Mouse (Mus musculus): Measurements from ENCODE around the gene Gm49403. TPM values are rescaled to one million over a fixed set of nuclear protein-coding genes. Genes with fewer than 3 reads are reported as not detected.
A peak's percentile ranks its signal among the peaks of the same experiment; 100 is the strongest.

Gene Gm49403
- polyA plus RNA-seq, 2 experiments, result not detected

GRCm38 (mm10) chr19:8929224-8930088 lies 45.7 kb downstream of the Gm49403 start, which contains the start of the genes Rom1 and Eml3:
TSS of gene Rom1 (minus strand) at chr19:8929356.
TSS of gene Eml3 (plus strand) at chr19:8929552.
- Histone ChIP-seq H3K4me3 (replicated peaks; ENCODE audit: low read length) (peak within 1 kb of the TSS; percentile 68), H3K9ac (ENCODE audit: low read depth, low read length, severe bottlenecking) (peak within 1 kb of the TSS; percentile 89), H3K36me3 (ENCODE audit: control insufficient read depth, insufficient read depth, low read length) (peaks cover 55% of the 10 kb centered on the region), H3K9me3 (ENCODE audit: control insufficient read depth, low read length) (no peaks in the 10 kb centered on the region), H3K27me3 (ENCODE audit: control insufficient read depth, insufficient read depth, low read length) (no peaks in the 10 kb centered on the region), H3K4me2 (replicated peaks; ENCODE audit: low read depth, low read length, severe bottlenecking) (peak within 1 kb of the TSS; percentile 69), H3K4me1 (ENCODE audit: control insufficient read depth, insufficient read depth, low read length) (peaks cover 12% of the 10 kb centered on the region), H3K27ac (replicated peaks; ENCODE audit: low read depth, low read length) (peak within 1 kb of the TSS; percentile 67)
- WGBS, result 2% methylated on average over 64 of the region's 74 CpGs
- DNase-seq (ENCODE audit: low spot score), result peak; percentile 47
- peak; percentile 75 for ATAC-seq (ENCODE audit: low FRiP score, low read depth)
- 0 out of 2 replicates have a peak, but pooled peaks have one; percentile 16 for TF ChIP-seq POLR2A (IDR thresholded peaks at IDR 0.05; ENCODE audit: borderline replicate concordance, extremely low read depth, insufficient read depth, insufficient read length)

DNA sequence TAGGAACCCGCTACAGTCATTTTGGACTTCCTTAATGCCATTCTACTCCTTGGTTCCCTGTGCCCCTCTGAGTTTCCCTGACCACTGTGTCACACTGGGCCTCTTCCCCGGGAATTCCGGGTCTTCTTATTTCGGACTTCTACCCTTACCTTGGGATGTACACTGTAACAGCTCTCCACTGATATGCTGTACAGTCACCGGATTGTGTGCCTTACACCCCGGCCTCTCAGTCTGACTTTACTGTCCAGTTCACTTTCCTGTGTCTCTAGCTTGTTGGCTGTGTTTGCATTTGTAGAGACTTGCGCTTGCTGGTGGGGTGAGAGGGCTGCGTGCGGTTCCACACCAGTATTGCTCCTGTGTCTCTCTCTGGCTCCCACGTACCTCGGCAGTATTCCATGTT lies 46.4 kb downstream of the Gm49403 start:
- peak overlapping the region; percentile 69 for H3K4me2 ChIP-seq (replicated peaks; ENCODE audit: low read depth, low read length, severe bottlenecking)
- ATAC-seq (ENCODE audit: low FRiP score, low read depth) (0 out of 2 replicates have a peak, but pooled peaks have one; percentile 14), DNase-seq (ENCODE audit: low spot score) (no peak)
- H3K4me1 ChIP-seq (ENCODE audit: control insufficient read depth, insufficient read depth, low read length), result peaks cover 12% of the 10 kb centered on the region
- H3K27ac ChIP-seq (replicated peaks; ENCODE audit: low read depth, low read length), result peak overlapping the region; percentile 67; the same call in 1 of the 2 replicates
- H3K36me3 ChIP-seq (ENCODE audit: control insufficient read depth, insufficient read depth, low read length), result peaks cover 61% of the 10 kb centered on the region
- no peaks in the 10 kb centered on the region for H3K27me3 ChIP-seq (ENCODE audit: control insufficient read depth, insufficient read depth, low read length)
- 7% methylated on average over 11 of the region's 11 CpGs for WGBS
- no peak for TF ChIP-seq POLR2A (IDR thresholded peaks at IDR 0.05; ENCODE audit: borderline replicate concordance, extremely low read depth, insufficient read depth, insufficient read length)
- peak overlapping the region; percentile 89 for H3K9ac ChIP-seq (ENCODE audit: low read depth, low read length, severe bottlenecking)
- H3K9me3 ChIP-seq (ENCODE audit: control insufficient read depth, low read length), result no peaks in the 10 kb centered on the region
- H3K4me3 ChIP-seq (replicated peaks; ENCODE audit: low read length), result peak overlapping the region; percentile 68

DNA sequence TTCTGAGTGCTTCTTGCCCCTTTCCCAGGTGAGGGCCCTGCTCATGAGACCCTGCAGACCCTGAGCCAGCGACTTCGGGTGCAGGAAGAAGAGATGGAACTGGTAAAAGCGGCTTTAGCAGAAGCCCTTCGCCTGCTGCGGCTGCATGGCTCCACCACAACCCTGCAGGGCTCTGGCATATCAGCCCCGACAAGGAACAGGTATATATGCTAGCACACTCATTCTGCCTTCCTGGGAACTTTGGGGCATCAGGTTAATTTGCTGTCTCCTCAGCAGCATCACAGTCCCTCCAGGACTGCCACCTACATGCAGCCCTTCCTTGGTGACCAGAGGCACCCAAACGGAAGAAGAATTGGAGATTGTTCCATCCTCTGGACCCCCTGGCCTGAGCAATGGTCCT lies 47.0 kb downstream of the Gm49403 start:
- DNase-seq (ENCODE audit: low spot score) (no peak), ATAC-seq (ENCODE audit: low FRiP score, low read depth) (no peak)
- H3K4me3 ChIP-seq (replicated peaks; ENCODE audit: low read length), result peak overlapping the region; percentile 68
- H3K9me3 ChIP-seq (ENCODE audit: control insufficient read depth, low read length), result no peaks in the 10 kb centered on the region
- H3K27me3 ChIP-seq (ENCODE audit: control insufficient read depth, insufficient read depth, low read length), result no peaks in the 10 kb centered on the region
- 0 out of 2 replicates have a peak overlapping the region, but pooled peaks have one; percentile 10 for H3K27ac ChIP-seq (replicated peaks; ENCODE audit: low read depth, low read length)
- H3K9ac ChIP-seq (ENCODE audit: low read depth, low read length, severe bottlenecking), result peak overlapping the region; percentile 89
- peak overlapping the region; percentile 69 for H3K4me2 ChIP-seq (replicated peaks; ENCODE audit: low read depth, low read length, severe bottlenecking)
- H3K36me3 ChIP-seq (ENCODE audit: control insufficient read depth, insufficient read depth, low read length), result peaks cover 61% of the 10 kb centered on the region
- peaks cover 12% of the 10 kb centered on the region for H3K4me1 ChIP-seq (ENCODE audit: control insufficient read depth, insufficient read depth, low read length)
- WGBS, result 79% methylated on average over 7 of the region's 7 CpGs
- no peak for TF ChIP-seq POLR2A (IDR thresholded peaks at IDR 0.05; ENCODE audit: borderline replicate concordance, extremely low read depth, insufficient read depth, insufficient read length)

GRCm38 (mm10) chr19:8936736-8937135 lies 53.0 kb downstream of the Gm49403 start:
- no peaks in the 10 kb centered on the region for H3K9me3 ChIP-seq (ENCODE audit: control insufficient read depth, low read length)
- ATAC-seq (ENCODE audit: low FRiP score, low read depth), result no peak
- H3K4me1 ChIP-seq (ENCODE audit: control insufficient read depth, insufficient read depth, low read length), result peaks cover 7% of the 10 kb centered on the region; the same call in 1 of the 2 replicates
- WGBS, result 88% methylated on average over 2 of the region's 2 CpGs
- H3K9ac ChIP-seq (ENCODE audit: low read depth, low read length, severe bottlenecking), result no peak overlapping the region
- H3K4me2 ChIP-seq (replicated peaks; ENCODE audit: low read depth, low read length, severe bottlenecking), result no peak overlapping the region
- H3K27me3 ChIP-seq (ENCODE audit: control insufficient read depth, insufficient read depth, low read length), result no peaks in the 10 kb centered on the region
- no peak overlapping the region for H3K27ac ChIP-seq (replicated peaks; ENCODE audit: low read depth, low read length)
- no peak for TF ChIP-seq POLR2A (IDR thresholded peaks at IDR 0.05; ENCODE audit: borderline replicate concordance, extremely low read depth, insufficient read depth, insufficient read length)
- DNase-seq (ENCODE audit: low spot score), result no peak
- no peak overlapping the region for H3K4me3 ChIP-seq (replicated peaks; ENCODE audit: low read length)
- peaks cover 70% of the 10 kb centered on the region for H3K36me3 ChIP-seq (ENCODE audit: control insufficient read depth, insufficient read depth, low read length)

Small RNA genes lying within 50 kb of the gene (microRNA-seq; reads per million reads assigned to microRNA genes)
- gene Mir5136, result not detected

Other genes with a start within 250 kb of the Gm49403 start
Only the 30 nearest of the 32 such genes appear.
- 111 and 123 TPM in 2 replicates for gene Slc3a2, start 160.6 kb upstream of the Gm49403 start, polyA plus RNA-seq (2012; rRNA removed)
- 101 and 109 TPM in 2 replicates for gene Slc3a2, start 160.6 kb upstream of the Gm49403 start, polyA plus RNA-seq (2014; fragmentation: Nextera tagmentation; extraction: Ambion mirVana)
- 66.4 and 66.6 TPM in 2 replicates for gene Wdr74, start 148.1 kb upstream of the Gm49403 start, polyA plus RNA-seq (2012; rRNA removed)
- 85.5 and 87.2 TPM in 2 replicates for gene Wdr74, start 148.1 kb upstream of the Gm49403 start, polyA plus RNA-seq (2014; fragmentation: Nextera tagmentation; extraction: Ambion mirVana)
- gene 1700092M07Rik, start 143.2 kb upstream of the Gm49403 start, polyA plus RNA-seq (2012; rRNA removed), result 1.6 and 3.2 TPM in 2 replicates
- gene 1700092M07Rik, start 143.2 kb upstream of the Gm49403 start, polyA plus RNA-seq (2014; fragmentation: Nextera tagmentation; extraction: Ambion mirVana), result 1.6 and 2.1 TPM in 2 replicates
- gene Stx5a, start 142.5 kb upstream of the Gm49403 start, polyA plus RNA-seq (2012; rRNA removed), result 188 and 197 TPM in 2 replicates
- 161 and 174 TPM in 2 replicates for gene Stx5a, start 142.5 kb upstream of the Gm49403 start, polyA plus RNA-seq (2014; fragmentation: Nextera tagmentation; extraction: Ambion mirVana)
- 263 and 265 TPM in 2 replicates for gene Nxf1, start 126.9 kb upstream of the Gm49403 start, polyA plus RNA-seq (2012; rRNA removed)
- 168 and 187 TPM in 2 replicates for gene Nxf1, start 126.9 kb upstream of the Gm49403 start, polyA plus RNA-seq (2014; fragmentation: Nextera tagmentation; extraction: Ambion mirVana)
- 192 and 275 TPM in 2 replicates for gene Tmem223, start 112.9 kb upstream of the Gm49403 start, polyA plus RNA-seq (2012; rRNA removed)
- 177 and 220 TPM in 2 replicates for gene Tmem223, start 112.9 kb upstream of the Gm49403 start, polyA plus RNA-seq (2014; fragmentation: Nextera tagmentation; extraction: Ambion mirVana)
- gene Tmem179b, start 109.5 kb upstream of the Gm49403 start, polyA plus RNA-seq (2012; rRNA removed), result 63.5 and 97.1 TPM in 2 replicates
- gene Tmem179b, start 109.5 kb upstream of the Gm49403 start, polyA plus RNA-seq (2014; fragmentation: Nextera tagmentation; extraction: Ambion mirVana), result 83.6 and 84.2 TPM in 2 replicates
- 22.4 and 29.1 TPM in 2 replicates for gene Taf6l, start 97.5 kb upstream of the Gm49403 start, polyA plus RNA-seq (2012; rRNA removed)
- 21.3 and 21.8 TPM in 2 replicates for gene Taf6l, start 97.5 kb upstream of the Gm49403 start, polyA plus RNA-seq (2014; fragmentation: Nextera tagmentation; extraction: Ambion mirVana)
- gene Polr2g, start 85.4 kb upstream of the Gm49403 start, polyA plus RNA-seq (2012; rRNA removed), result 135 and 140 TPM in 2 replicates
- gene Polr2g, start 85.4 kb upstream of the Gm49403 start, polyA plus RNA-seq (2014; fragmentation: Nextera tagmentation; extraction: Ambion mirVana), result 153 and 165 TPM in 2 replicates
- 3.5 and 3.9 TPM in 2 replicates for gene Zbtb3, start 81.4 kb upstream of the Gm49403 start, polyA plus RNA-seq (2012; rRNA removed)
- gene Zbtb3, start 81.4 kb upstream of the Gm49403 start, polyA plus RNA-seq (2014; fragmentation: Nextera tagmentation; extraction: Ambion mirVana), result 5.3 and 5.6 TPM in 2 replicates
- 48.3 and 54.3 TPM in 2 replicates for gene Ttc9c, start 64.6 kb upstream of the Gm49403 start, polyA plus RNA-seq (2012; rRNA removed)
- gene Ttc9c, start 64.6 kb upstream of the Gm49403 start, polyA plus RNA-seq (2014; fragmentation: Nextera tagmentation; extraction: Ambion mirVana), result 41.8 and 48.5 TPM in 2 replicates
- gene Hnrnpul2, start 63.9 kb upstream of the Gm49403 start, polyA plus RNA-seq (2012; rRNA removed), result 59.4 and 88.6 TPM in 2 replicates
- 9.5 and 9.6 TPM in 2 replicates for gene Hnrnpul2, start 63.9 kb upstream of the Gm49403 start, polyA plus RNA-seq (2014; fragmentation: Nextera tagmentation; extraction: Ambion mirVana)
- 0.51 and 3.0 TPM in 2 replicates for gene AC129217.1, start 54.2 kb upstream of the Gm49403 start, polyA plus RNA-seq (2012; rRNA removed)
- not detected in 2 replicates for gene AC129217.1, start 54.2 kb upstream of the Gm49403 start, polyA plus RNA-seq (2014; fragmentation: Nextera tagmentation; extraction: Ambion mirVana)
- gene Bscl2, start 46.5 kb upstream of the Gm49403 start, polyA plus RNA-seq (2012; rRNA removed), result 48.2 and 63.5 TPM in 2 replicates
- gene Bscl2, start 46.5 kb upstream of the Gm49403 start, polyA plus RNA-seq (2014; fragmentation: Nextera tagmentation; extraction: Ambion mirVana), result 50.2 and 51.3 TPM in 2 replicates
- 2.2 and 2.5 TPM in 2 replicates for gene Gng3, start 44.7 kb upstream of the Gm49403 start, polyA plus RNA-seq (2012; rRNA removed)
- 4.2 and 5.0 TPM in 2 replicates for gene Gng3, start 44.7 kb upstream of the Gm49403 start, polyA plus RNA-seq (2014; fragmentation: Nextera tagmentation; extraction: Ambion mirVana)
- 1.9 and 2.1 TPM in 2 replicates for gene Lrrn4cl, start 33.2 kb upstream of the Gm49403 start, polyA plus RNA-seq (2012; rRNA removed)
- gene Lrrn4cl, start 33.2 kb upstream of the Gm49403 start, polyA plus RNA-seq (2014; fragmentation: Nextera tagmentation; extraction: Ambion mirVana), result 0.70 and 1.6 TPM in 2 replicates
- 84.2 and 127 TPM in 2 replicates for gene Ubxn1, start 12.4 kb upstream of the Gm49403 start, polyA plus RNA-seq (2012; rRNA removed)
- 154 and 166 TPM in 2 replicates for gene Ubxn1, start 12.4 kb upstream of the Gm49403 start, polyA plus RNA-seq (2014; fragmentation: Nextera tagmentation; extraction: Ambion mirVana)
- 33.9 and 51.3 TPM in 2 replicates for gene Uqcc3, start 3.0 kb upstream of the Gm49403 start, polyA plus RNA-seq (2012; rRNA removed)
- 65.9 and 70.1 TPM in 2 replicates for gene Uqcc3, start 3.0 kb upstream of the Gm49403 start, polyA plus RNA-seq (2014; fragmentation: Nextera tagmentation; extraction: Ambion mirVana)
- 6.0 and 6.1 TPM in 2 replicates for gene Lbhd1, start 198 bp upstream of the Gm49403 start, polyA plus RNA-seq (2012; rRNA removed)
- gene Lbhd1, start 198 bp upstream of the Gm49403 start, polyA plus RNA-seq (2014; fragmentation: Nextera tagmentation; extraction: Ambion mirVana), result 59.6 and 70.0 TPM in 2 replicates
- gene 1810009A15Rik, start 4.9 kb downstream of the Gm49403 start, polyA plus RNA-seq (2012; rRNA removed), result 50.1 and 92.1 TPM in 2 replicates
- 80.2 and 87.6 TPM in 2 replicates for gene 1810009A15Rik, start 4.9 kb downstream of the Gm49403 start, polyA plus RNA-seq (2014; fragmentation: Nextera tagmentation; extraction: Ambion mirVana)
- gene Gm49416, start 5.0 kb downstream of the Gm49403 start, polyA plus RNA-seq (2012; rRNA removed), result 0.38 TPM in 1 of 2 replicates, not detected in the other
- 0.50 TPM in 1 of 2 replicates, not detected in the other for gene Gm49416, start 5.0 kb downstream of the Gm49403 start, polyA plus RNA-seq (2014; fragmentation: Nextera tagmentation; extraction: Ambion mirVana)
- 34.5 and 46.5 TPM in 2 replicates for gene Ints5, start 9.1 kb downstream of the Gm49403 start, polyA plus RNA-seq (2012; rRNA removed)
- 33.4 and 36.6 TPM in 2 replicates for gene Ints5, start 9.1 kb downstream of the Gm49403 start, polyA plus RNA-seq (2014; fragmentation: Nextera tagmentation; extraction: Ambion mirVana)
- gene Ganab, start 14.1 kb downstream of the Gm49403 start, polyA plus RNA-seq (2012; rRNA removed), result 212 and 265 TPM in 2 replicates
- gene Ganab, start 14.1 kb downstream of the Gm49403 start, polyA plus RNA-seq (2014; fragmentation: Nextera tagmentation; extraction: Ambion mirVana), result 91.7 and 99.6 TPM in 2 replicates
- gene B3gat3, start 36.4 kb downstream of the Gm49403 start, polyA plus RNA-seq (2012; rRNA removed), result 116 and 142 TPM in 2 replicates
- 39.7 and 43.0 TPM in 2 replicates for gene B3gat3, start 36.4 kb downstream of the Gm49403 start, polyA plus RNA-seq (2014; fragmentation: Nextera tagmentation; extraction: Ambion mirVana)
- gene Rom1, start 45.4 kb downstream of the Gm49403 start, polyA plus RNA-seq (2012; rRNA removed), result 5.2 and 7.1 TPM in 2 replicates
- gene Rom1, start 45.4 kb downstream of the Gm49403 start, polyA plus RNA-seq (2014; fragmentation: Nextera tagmentation; extraction: Ambion mirVana), result 2.0 and 2.4 TPM in 2 replicates
- 62.1 and 74.9 TPM in 2 replicates for gene Eml3, start 45.6 kb downstream of the Gm49403 start, polyA plus RNA-seq (2012; rRNA removed)
- 21.5 and 25.2 TPM in 2 replicates for gene Eml3, start 45.6 kb downstream of the Gm49403 start, polyA plus RNA-seq (2014; fragmentation: Nextera tagmentation; extraction: Ambion mirVana)
- 63.4 and 76.5 TPM in 2 replicates for gene Mta2, start 57.9 kb downstream of the Gm49403 start, polyA plus RNA-seq (2012; rRNA removed)
- 43.8 and 47.2 TPM in 2 replicates for gene Mta2, start 57.9 kb downstream of the Gm49403 start, polyA plus RNA-seq (2014; fragmentation: Nextera tagmentation; extraction: Ambion mirVana)
- gene Tut1, start 69.9 kb downstream of the Gm49403 start, polyA plus RNA-seq (2012; rRNA removed), result 28.6 and 33.6 TPM in 2 replicates
- gene Tut1, start 69.9 kb downstream of the Gm49403 start, polyA plus RNA-seq (2014; fragmentation: Nextera tagmentation; extraction: Ambion mirVana), result 27.6 and 29.2 TPM in 2 replicates
- 530 and 577 TPM in 2 replicates for gene Eef1g, start 83.1 kb downstream of the Gm49403 start, polyA plus RNA-seq (2012; rRNA removed)
- gene Eef1g, start 83.1 kb downstream of the Gm49403 start, polyA plus RNA-seq (2014; fragmentation: Nextera tagmentation; extraction: Ambion mirVana), result 499 and 500 TPM in 2 replicates
- 21.6 and 31.4 TPM in 2 replicates for gene Ahnak, start 105.4 kb downstream of the Gm49403 start, polyA plus RNA-seq (2012; rRNA removed)
- gene Ahnak, start 105.4 kb downstream of the Gm49403 start, polyA plus RNA-seq (2014; fragmentation: Nextera tagmentation; extraction: Ambion mirVana), result 61.5 and 61.6 TPM in 2 replicates

All from limb, embryonic 14.5 days (tissue).